Mouse (Mus musculus): ENCODE results near the gene Gm2026.
"Not testable (repeated sequence)": the region's sequence is repeated elsewhere in the genome, so short reads cannot be mapped to it uniquely, and the experiment has no call there.

The Gm2026 gene

DNA sequence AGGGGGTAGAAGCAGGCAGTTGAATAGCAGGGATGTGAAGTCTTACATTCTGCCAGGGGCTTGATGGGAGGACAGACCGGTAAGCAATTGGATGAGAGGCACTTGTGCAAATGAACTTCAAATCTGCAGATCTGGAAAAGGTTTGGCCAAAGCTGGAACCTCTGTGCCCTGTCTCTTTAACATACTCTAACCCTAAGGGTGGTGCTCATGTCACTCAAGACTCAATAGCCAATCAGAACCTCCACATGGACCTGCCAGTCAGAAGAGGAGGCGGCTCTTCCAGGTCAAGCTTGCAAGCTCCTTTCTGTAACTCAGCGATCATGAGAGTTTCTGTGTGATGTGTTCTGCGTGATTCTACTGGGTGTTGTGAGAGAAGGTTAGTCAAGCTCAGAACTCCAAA is at the start of gene Gm2026:
Gm2026 (plus strand) TSS at position 301 of the 400 bp plus-strand sequence.
- DNase-seq (ENCODE audit: low spot score in 2 of 2): not testable (repeated sequence)

DNA sequence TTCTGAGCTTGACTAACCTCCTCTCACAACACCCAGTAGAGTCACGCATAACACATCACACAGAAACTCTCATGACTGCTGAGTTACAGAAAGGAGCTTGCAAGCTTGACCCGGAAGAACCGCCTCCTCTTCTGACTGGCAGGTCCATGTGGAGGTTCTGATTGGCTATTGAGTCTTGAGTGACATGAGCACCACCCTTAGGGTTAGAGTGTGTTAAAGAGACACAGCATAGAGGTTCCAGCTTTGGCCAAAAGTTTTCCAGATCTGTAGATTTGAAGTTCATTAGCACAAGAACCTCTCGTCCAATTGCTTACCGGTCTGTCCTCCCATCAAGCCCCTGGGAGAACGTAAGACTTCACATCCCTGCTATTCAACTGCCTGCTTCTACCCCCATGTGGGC is 34.1 kb upstream of the Gm2026 start, which contains the start of gene Zfp966:
Zfp966 (minus strand) TSS at position 101 of the 400 bp plus-strand sequence.
- DNase-seq (ENCODE audit: low spot score in 2 of 2): not testable (repeated sequence)

Measured in cerebellum, postnatal 4 days (tissue).